Mouse (Mus musculus): ENCODE measurements around the gene Rai14. TPM values are rescaled to one million over a fixed set of nuclear protein-coding genes. Genes with fewer than 3 reads are reported as not detected.

Rai14 gene
- polyA plus RNA-seq, 1 experiment from 2014 or later: 4.6 TPM

- 66% methylated on average over 2 of the region's 2 CpGs for WGBS (ENCODE audit: insufficient replicate concordance)
- H3K36me3 ChIP-seq (replicated peaks): no peaks in the 10 kb centered on the region
- H3K9ac ChIP-seq: no peak overlapping the region
- H3K4me3 ChIP-seq (replicated peaks): no peak overlapping the region
- H3K27ac ChIP-seq (replicated peaks): no peak overlapping the region
- peaks cover 4% of the 10 kb centered on the region for H3K4me1 ChIP-seq (replicated peaks)
- H3K27me3 ChIP-seq: no peaks in the 10 kb centered on the region
- ATAC-seq (ENCODE audit: insufficient read depth): no peak
- H3K9me3 ChIP-seq (replicated peaks): no peaks in the 10 kb centered on the region; the same call in 1 of the 2 replicates
- H3K4me2 ChIP-seq: no peak overlapping the region
Measured at GRCm38 (mm10) chr15:10652931-10653475, 61.4 kb downstream of the Rai14 start.

GRCm38 (mm10) chr15:10648372-10649109, 65.9 kb downstream of the Rai14 start:
- 35% methylated on average over 6 of the region's 6 CpGs for WGBS (ENCODE audit: insufficient replicate concordance)

GRCm38 (mm10) chr15:10646297-10646696, 68.1 kb downstream of the Rai14 start:
- Histone ChIP-seq H3K4me1 (replicated peaks) (peaks cover 9% of the 10 kb centered on the region), H3K9ac (no peak overlapping the region), H3K36me3 (replicated peaks) (no peaks in the 10 kb centered on the region), H3K9me3 (replicated peaks) (no peaks in the 10 kb centered on the region), H3K4me3 (replicated peaks) (no peak overlapping the region), H3K27me3 (no peaks in the 10 kb centered on the region), H3K27ac (replicated peaks) (no peak overlapping the region), H3K4me2 (no peak overlapping the region)
- 67% methylated on average over 5 of the region's 5 CpGs for WGBS (ENCODE audit: insufficient replicate concordance)
- ATAC-seq (ENCODE audit: insufficient read depth): no peak

More at GRCm38 (mm10) chr15:10648372-10649109, 65.9 kb downstream of the Rai14 start:
- no peak overlapping the region for H3K4me3 ChIP-seq (replicated peaks)
- H3K27me3 ChIP-seq: no peaks in the 10 kb centered on the region
- no peak overlapping the region for H3K9ac ChIP-seq
- no peak overlapping the region for H3K4me2 ChIP-seq
- no peak for ATAC-seq (ENCODE audit: insufficient read depth)
- no peaks in the 10 kb centered on the region for H3K36me3 ChIP-seq (replicated peaks)
- no peaks in the 10 kb centered on the region for H3K9me3 ChIP-seq (replicated peaks)
- no peak overlapping the region for H3K27ac ChIP-seq (replicated peaks)
- peaks cover 9% of the 10 kb centered on the region for H3K4me1 ChIP-seq (replicated peaks)

- no peak overlapping the region for H3K4me2 ChIP-seq
- no peaks in the 10 kb centered on the region for H3K27me3 ChIP-seq
- no peaks in the 10 kb centered on the region for H3K36me3 ChIP-seq (replicated peaks)
- no peak overlapping the region for H3K27ac ChIP-seq (replicated peaks)
- no peak for ATAC-seq (ENCODE audit: insufficient read depth)
- no peaks in the 10 kb centered on the region for H3K9me3 ChIP-seq (replicated peaks)
- WGBS (ENCODE audit: insufficient replicate concordance): 59% methylated on average over 8 of the region's 8 CpGs
- peaks cover 9% of the 10 kb centered on the region for H3K4me1 ChIP-seq (replicated peaks)
- no peak overlapping the region for H3K9ac ChIP-seq
- H3K4me3 ChIP-seq (replicated peaks): no peak overlapping the region
Measured at GRCm38 (mm10) chr15:10645101-10645500, 69.3 kb downstream of the Rai14 start.

GRCm38 (mm10) chr15:10643819-10644218, 70.6 kb downstream of the Rai14 start:
- Histone ChIP-seq H3K9me3 (replicated peaks) (no peaks in the 10 kb centered on the region), H3K27ac (replicated peaks) (no peak overlapping the region), H3K4me1 (replicated peaks) (peaks cover 9% of the 10 kb centered on the region), H3K4me2 (no peak overlapping the region), H3K27me3 (no peaks in the 10 kb centered on the region), H3K36me3 (replicated peaks) (no peaks in the 10 kb centered on the region), H3K4me3 (replicated peaks) (no peak overlapping the region), H3K9ac (no peak overlapping the region)
- no peak for ATAC-seq (ENCODE audit: insufficient read depth)
- WGBS (ENCODE audit: insufficient replicate concordance): 59% methylated on average over 3 of the region's 3 CpGs

- 58% methylated on average over 4 of the region's 4 CpGs for WGBS (ENCODE audit: insufficient replicate concordance)
- no peak overlapping the region for H3K27ac ChIP-seq (replicated peaks)
- no peaks in the 10 kb centered on the region for H3K9me3 ChIP-seq (replicated peaks)
- H3K4me1 ChIP-seq (replicated peaks): peaks cover 6% of the 10 kb centered on the region
- H3K36me3 ChIP-seq (replicated peaks): no peaks in the 10 kb centered on the region
- H3K27me3 ChIP-seq: no peaks in the 10 kb centered on the region
- H3K4me3 ChIP-seq (replicated peaks): no peak overlapping the region
- no peak overlapping the region for H3K4me2 ChIP-seq
- ATAC-seq (ENCODE audit: insufficient read depth): no peak
- no peak overlapping the region for H3K9ac ChIP-seq
Measured at GRCm38 (mm10) chr15:10643224-10643623, 71.2 kb downstream of the Rai14 start.

GRCm38 (mm10) chr15:10642419-10642818, 72.0 kb downstream of the Rai14 start:
- Histone ChIP-seq H3K27ac (replicated peaks) (no peak overlapping the region), H3K9me3 (replicated peaks) (no peaks in the 10 kb centered on the region), H3K4me3 (replicated peaks) (no peak overlapping the region), H3K36me3 (replicated peaks) (no peaks in the 10 kb centered on the region), H3K27me3 (no peaks in the 10 kb centered on the region), H3K9ac (no peak overlapping the region), H3K4me2 (no peak overlapping the region), H3K4me1 (replicated peaks) (peaks cover 3% of the 10 kb centered on the region; the same call in 1 of the 2 replicates)
- ATAC-seq (ENCODE audit: insufficient read depth): no peak
- WGBS (ENCODE audit: insufficient replicate concordance): 72% methylated on average over 5 of the region's 5 CpGs

- no peak for ATAC-seq (ENCODE audit: insufficient read depth)
- Histone ChIP-seq H3K4me2 (no peak overlapping the region), H3K27me3 (no peaks in the 10 kb centered on the region), H3K36me3 (replicated peaks) (no peaks in the 10 kb centered on the region), H3K4me3 (replicated peaks) (no peak overlapping the region), H3K4me1 (replicated peaks) (no peaks in the 10 kb centered on the region), H3K9me3 (replicated peaks) (no peaks in the 10 kb centered on the region), H3K9ac (no peak overlapping the region), H3K27ac (replicated peaks) (no peak overlapping the region)
- 71% methylated on average over 3 of the region's 3 CpGs for WGBS (ENCODE audit: insufficient replicate concordance)
Measured at GRCm38 (mm10) chr15:10640721-10641120, 73.7 kb downstream of the Rai14 start.

- no peak for ATAC-seq (ENCODE audit: insufficient read depth)
- H3K36me3 ChIP-seq (replicated peaks): no peaks in the 10 kb centered on the region
- WGBS (ENCODE audit: insufficient replicate concordance): 61% methylated on average over 6 of the region's 6 CpGs
Measured at GRCm38 (mm10) chr15:10637251-10637793, 77.1 kb downstream of the Rai14 start.

GRCm38 (mm10) chr15:10636844-10637243, 77.6 kb downstream of the Rai14 start:
- ATAC-seq (ENCODE audit: insufficient read depth): no peak
- no peak overlapping the region for H3K4me2 ChIP-seq
- no peak overlapping the region for H3K4me3 ChIP-seq (replicated peaks)
- no peaks in the 10 kb centered on the region for H3K27me3 ChIP-seq
- H3K4me1 ChIP-seq (replicated peaks): 0 out of 2 replicates have a peak, but pooled peaks cover 5% of the 10 kb centered on the region
- H3K9ac ChIP-seq: no peak overlapping the region
- no peaks in the 10 kb centered on the region for H3K9me3 ChIP-seq (replicated peaks)
- no peak overlapping the region for H3K27ac ChIP-seq (replicated peaks)
- WGBS (ENCODE audit: insufficient replicate concordance): 58% methylated on average over 3 of the region's 3 CpGs
- no peaks in the 10 kb centered on the region for H3K36me3 ChIP-seq (replicated peaks)

More at GRCm38 (mm10) chr15:10637251-10637793, 77.1 kb downstream of the Rai14 start:
- H3K9me3 ChIP-seq (replicated peaks): no peaks in the 10 kb centered on the region
- no peak overlapping the region for H3K4me2 ChIP-seq
- no peak overlapping the region for H3K9ac ChIP-seq
- H3K4me1 ChIP-seq (replicated peaks): 0 out of 2 replicates have a peak, but pooled peaks cover 5% of the 10 kb centered on the region
- no peak overlapping the region for H3K4me3 ChIP-seq (replicated peaks)
- H3K27me3 ChIP-seq: no peaks in the 10 kb centered on the region
- H3K27ac ChIP-seq (replicated peaks): no peak overlapping the region

- Histone ChIP-seq H3K9me3 (replicated peaks) (no peaks in the 10 kb centered on the region), H3K27me3 (no peaks in the 10 kb centered on the region), H3K4me3 (replicated peaks) (no peak overlapping the region), H3K36me3 (replicated peaks) (no peaks in the 10 kb centered on the region), H3K4me1 (replicated peaks) (0 out of 2 replicates have a peak, but pooled peaks cover 5% of the 10 kb centered on the region), H3K4me2 (no peak overlapping the region), H3K9ac (no peak overlapping the region), H3K27ac (replicated peaks) (no peak overlapping the region)
- WGBS (ENCODE audit: insufficient replicate concordance): 63% methylated on average over 10 of the region's 10 CpGs
- ATAC-seq (ENCODE audit: insufficient read depth): no peak
Measured at GRCm38 (mm10) chr15:10635121-10635520, 79.3 kb downstream of the Rai14 start.
